Mouse (Mus musculus): Measurements from ENCODE around the gene Gm20403.
"Not testable (repeated sequence)": the region's sequence is repeated elsewhere in the genome, so short reads cannot be mapped to it uniquely, and the experiment has no call there.

The Gm20403 gene

GRCm38 (mm10) chr12:54986052-54986717 is at the start of gene Gm20403:
Gene Gm20403, minus strand, starts transcription at chr12:54986529.
- DNase-seq = no peak

- no peak for DNase-seq
Observed at GRCm38 (mm10) chr12:55027088-55027487, 40.8 kb upstream of the Gm20403 start.

- no peak for DNase-seq
Observed at GRCm38 (mm10) chr12:55023284-55023683, 37.0 kb upstream of the Gm20403 start.

- no peak for DNase-seq
Observed at GRCm38 (mm10) chr12:55019421-55019877, 33.1 kb upstream of the Gm20403 start.

GRCm38 (mm10) chr12:55017119-55017721 is 30.9 kb upstream of the Gm20403 start:
- DNase-seq = no peak

- no peak for DNase-seq
Observed at GRCm38 (mm10) chr12:55016339-55017118, 30.2 kb upstream of the Gm20403 start.

- no peak for DNase-seq
Observed at GRCm38 (mm10) chr12:55015428-55015827, 29.1 kb upstream of the Gm20403 start.

- no peak for DNase-seq
Observed at GRCm38 (mm10) chr12:55013626-55014398, 27.5 kb upstream of the Gm20403 start, which contains the start of gene Baz1a. Gene Baz1a, minus strand, starts transcription at chr12:55014348.

GRCm38 (mm10) chr12:55013031-55013430 is 26.7 kb upstream of the Gm20403 start:
- no peak for DNase-seq

GRCm38 (mm10) chr12:55007361-55008008 is 21.2 kb upstream of the Gm20403 start:
- DNase-seq = no peak

GRCm38 (mm10) chr12:55006071-55006470 is 19.7 kb upstream of the Gm20403 start:
- no peak for DNase-seq

- DNase-seq = no peak
Observed at GRCm38 (mm10) chr12:55004396-55004795, 18.1 kb upstream of the Gm20403 start.

- no peak for DNase-seq
Observed at GRCm38 (mm10) chr12:55003843-55004242, 17.5 kb upstream of the Gm20403 start.

- DNase-seq = not testable (repeated sequence)
Observed at GRCm38 (mm10) chr12:55002532-55002931, 16.2 kb upstream of the Gm20403 start.

- no peak for DNase-seq
Observed at GRCm38 (mm10) chr12:54999016-54999690, 12.8 kb upstream of the Gm20403 start.

GRCm38 (mm10) chr12:54998411-54998810 is 12.1 kb upstream of the Gm20403 start:
- DNase-seq = no peak

- no peak for DNase-seq
Observed at GRCm38 (mm10) chr12:54996979-54997474, 10.7 kb upstream of the Gm20403 start.

- DNase-seq = no peak
Observed at GRCm38 (mm10) chr12:54995965-54996364, 9.6 kb upstream of the Gm20403 start.

GRCm38 (mm10) chr12:54994418-54994817 is 8.1 kb upstream of the Gm20403 start:
- DNase-seq = no peak

GRCm38 (mm10) chr12:54994068-54994386 is 7.7 kb upstream of the Gm20403 start:
- no peak for DNase-seq

GRCm38 (mm10) chr12:54993246-54994067 is 7.1 kb upstream of the Gm20403 start:
- no peak for DNase-seq

All from cerebellum, adult 9-10 months (tissue).